Mouse (Mus musculus) cortical plate, adult 2 months (tissue): ENCODE results near the gene Psmg1.

Experiments
- CTCF ChIP-seq: fragments of 200-500 bp; IDR thresholded peaks from 2 replicates; pipeline ENCODE4 v1.5.1; 2011; ENCODE audit warnings: mild to moderate bottlenecking, control low read depth, low read length; ENCODE audit not compliant: insufficient read depth; ENCODE audit errors: extremely low read depth
- POLR2A ChIP-seq: fragments of 200-500 bp; IDR thresholded peaks from 2 replicates; pipeline ENCODE4 v1.6.1; 2011; ENCODE audit warnings: mild to moderate bottlenecking, low read length, control low read depth; ENCODE audit not compliant: insufficient read depth; ENCODE audit errors: extremely low read depth

GRCm38 (mm10) chr16:95956618-95957017 lies 34.1 kb downstream of the Psmg1 start:
- TF ChIP-seq POLR2A (no peak), CTCF (0 out of 2 replicates have a peak, but pooled peaks have one; percentile 17)
